Mouse (Mus musculus) heart, postnatal 0 days (tissue): ENCODE measurements around the gene F830045P16Rik. TPM values are rescaled to one million over a fixed set of nuclear protein-coding genes. Genes with fewer than 3 reads are reported as not detected.

Experiments used
- ATAC-seq: fragments of 200-750 bp; cut with Nextera tagmentation; 2 replicates; pipeline ENCODE4 v1.8.0; 2017; ENCODE audit warnings: low read depth, moderate number of reproducible peaks, moderate library complexity; ENCODE audit not compliant: insufficient read depth
- DNase-seq: peaks from one replicate; pipeline ENCODE4 v3.0.0-alpha.2; 2016; ENCODE audit warnings: low spot score
- H3K27ac ChIP-seq: fragments of 300-500 bp; sonication (generic); 2 replicates; pipeline ENCODE4 v1.5.1; 2014; ENCODE audit warnings: low read depth, mild to moderate bottlenecking
- H3K27me3 ChIP-seq: fragments of 300-500 bp; sonication (generic); 2 replicates; pipeline ENCODE4 v1.6.1; 2014; ENCODE audit warnings: low read length, mixed read lengths; ENCODE audit not compliant: control insufficient read depth, insufficient read depth
- H3K36me3 ChIP-seq: fragments of 300-500 bp; sonication (generic); replicated peaks from 2 replicates; pipeline ENCODE4 v1.6.1; 2014; ENCODE audit warnings: low read length, mixed read lengths; ENCODE audit not compliant: control insufficient read depth, insufficient read depth
- H3K4me1 ChIP-seq: fragments of 300-500 bp; sonication (generic); 2 replicates; pipeline ENCODE4 v1.6.1; 2014; ENCODE audit warnings: antibody characterized with exemption; ENCODE audit not compliant: control insufficient read depth, insufficient read depth
- H3K4me2 ChIP-seq: fragments of 300-500 bp; sonication (generic); 2 replicates; pipeline ENCODE4 v1.6.1; 2014; ENCODE audit warnings: low read depth, mild to moderate bottlenecking, low read length, moderate library complexity
- H3K4me3 ChIP-seq: fragments of 300-500 bp; sonication (generic); 2 replicates; pipeline ENCODE4 v1.5.1; 2014; ENCODE audit warnings: low read depth, low read length
- H3K9ac ChIP-seq: fragments of 300-500 bp; sonication (generic); replicated peaks from 2 replicates; pipeline ENCODE4 v1.6.1; 2014; ENCODE audit warnings: low read depth, low read length, mixed read lengths
- H3K9me3 ChIP-seq: fragments of 300-500 bp; sonication (generic); replicated peaks from 2 replicates; pipeline ENCODE4 v1.6.1; 2016; ENCODE audit warnings: low read length; ENCODE audit not compliant: control insufficient read depth
- CTCF ChIP-seq: IDR thresholded peaks from 2 replicates; pipeline ENCODE4 v1.5.1; 2016; ENCODE audit warnings: antibody characterized with exemption, control low read depth, low read depth
- EP300 ChIP-seq: IDR thresholded peaks from 2 replicates; pipeline ENCODE4 v1.6.1; 2016; ENCODE audit warnings: antibody characterized with exemption, low read depth
- WGBS: fragments of 180-500 bp; shearing (Covaris S2); extraction: QIAGEN DNeasy Blood & Tissue Kit; methylation state at CpG from one replicate; pipeline ENCODE4 v1.1.7; 2014; 5-methylcytosine and 5-hydroxymethylcytosine counted together
- polyA plus RNA-seq: library from polyadenylated mRNA; unstranded; fragments of >200 nt; fragmentation: Nextera tagmentation; extraction: Ambion mirVana; gene quantifications from 2 replicates; pipeline ENCODE4 v1.2.1, GENCODE M21; 2015
- total RNA-seq: library from RNA; depleted of rRNA; stranded (reverse); fragments of >200 nt; gene quantifications from 2 replicates; pipeline ENCODE4 v1.2.3, GENCODE M21; 2014; ENCODE audit warnings: low replicate concordance

Gene F830045P16Rik
- total and polyA plus RNA-seq, 2 experiments from 2014 or later: not detected

GRCm38 (mm10) chr2:129534886-129535591, 1.4 kb downstream of the F830045P16Rik start:
- H3K27me3 ChIP-seq: no peaks in the 10 kb centered on the region
- H3K9me3 ChIP-seq: no peaks in the 10 kb centered on the region
- no peak overlapping the region for H3K27ac ChIP-seq
- 47% methylated on average over 5 of the region's 5 CpGs for WGBS
- no peak for DNase-seq
- H3K36me3 ChIP-seq: no peaks in the 10 kb centered on the region
- 0 out of 2 replicates have a peak, but pooled peaks cover 9% of the 10 kb centered on the region for H3K4me1 ChIP-seq
- ATAC-seq: no peak
- H3K4me3 ChIP-seq: no peak overlapping the region
- TF ChIP-seq EP300 (no peak), CTCF (no peak)
- no peak overlapping the region for H3K4me2 ChIP-seq
- no peak overlapping the region for H3K9ac ChIP-seq

GRCm38 (mm10) chr2:129531890-129532289, 4.5 kb downstream of the F830045P16Rik start:
- Histone ChIP-seq H3K9me3 (no peaks in the 10 kb centered on the region), H3K9ac (no peak overlapping the region), H3K36me3 (no peaks in the 10 kb centered on the region), H3K4me2 (no peak overlapping the region), H3K4me3 (no peak overlapping the region), H3K27ac (no peak overlapping the region), H3K4me1 (peaks cover 14% of the 10 kb centered on the region), H3K27me3 (no peaks in the 10 kb centered on the region)
- DNase-seq (no peak), ATAC-seq (no peak)
- WGBS: 27% methylated on average over 2 of the region's 2 CpGs
- no peak for TF ChIP-seq CTCF
- TF ChIP-seq EP300: no peak

- no peak for TF ChIP-seq CTCF
- TF ChIP-seq EP300: no peak
- Histone ChIP-seq H3K4me2 (no peak overlapping the region), H3K27ac (no peak overlapping the region), H3K27me3 (no peaks in the 10 kb centered on the region), H3K4me3 (no peak overlapping the region), H3K36me3 (no peaks in the 10 kb centered on the region), H3K9ac (no peak overlapping the region), H3K4me1 (peaks cover 14% of the 10 kb centered on the region), H3K9me3 (no peaks in the 10 kb centered on the region)
- DNase-seq (no peak), ATAC-seq (no peak)
These were observed 5.3 kb downstream of the F830045P16Rik start for GRCm38 (mm10) chr2:129531102-129531501.

GRCm38 (mm10) chr2:129529297-129530209, 6.8 kb downstream of the F830045P16Rik start:
- H3K27ac ChIP-seq: no peak overlapping the region
- H3K27me3 ChIP-seq: no peaks in the 10 kb centered on the region
- H3K36me3 ChIP-seq: no peaks in the 10 kb centered on the region
- DNase-seq: peak; percentile 29
- ATAC-seq: peak; percentile 91
- 39% methylated on average over 14 of the region's 14 CpGs for WGBS
- H3K4me3 ChIP-seq: no peak overlapping the region
- H3K9ac ChIP-seq: no peak overlapping the region
- peaks cover 9% of the 10 kb centered on the region for H3K4me1 ChIP-seq
- H3K4me2 ChIP-seq: no peak overlapping the region
- H3K9me3 ChIP-seq: no peaks in the 10 kb centered on the region
- TF ChIP-seq EP300 (no peak), CTCF (no peak)

GRCm38 (mm10) chr2:129527916-129528315, 8.5 kb downstream of the F830045P16Rik start:
- H3K4me3 ChIP-seq: no peak overlapping the region
- no peaks in the 10 kb centered on the region for H3K9me3 ChIP-seq
- DNase-seq (no peak), ATAC-seq (no peak)
- H3K4me2 ChIP-seq: no peak overlapping the region
- TF ChIP-seq CTCF: no peak
- no peak for TF ChIP-seq EP300
- peaks cover 9% of the 10 kb centered on the region for H3K4me1 ChIP-seq
- no peaks in the 10 kb centered on the region for H3K36me3 ChIP-seq
- H3K9ac ChIP-seq: no peak overlapping the region
- whole genome bisulfite sequencing: 76% methylated on average over 4 of the region's 4 CpGs
- no peaks in the 10 kb centered on the region for H3K27me3 ChIP-seq
- no peak overlapping the region for H3K27ac ChIP-seq
